Mouse (Mus musculus): ENCODE measurements at regions not wholly inside any gene's neighbourhood (a gene's known extent, or its start where the extent isn't known, plus 50 kb on each side); places are given as distances from the start of the nearest gene placed in this dataset.
"Not testable (repeated sequence)": the region's sequence is repeated elsewhere in the genome, so short reads cannot be mapped to it uniquely, and the experiment has no call there.

GRCm38 (mm10) chr2:160578384-160579320 is 67.0 kb upstream of the Top1 start:
- H3K9me3 ChIP-seq (ENCODE audit: low read length), result no peaks in the 10 kb centered on the region
- no peaks in the 10 kb centered on the region for H3K36me3 ChIP-seq (ENCODE audit: insufficient read depth, low read length)
- 0 out of 2 replicates have a peak overlapping the region, but pooled peaks have one; percentile 2 for H3K4me2 ChIP-seq (replicated peaks; ENCODE audit: low read depth, low read length)
- H3K27me3 ChIP-seq (ENCODE audit: insufficient read depth, low read length), result peaks cover 38% of the 10 kb centered on the region
- H3K4me1 ChIP-seq (ENCODE audit: insufficient read depth, low read length), result peaks cover 5% of the 10 kb centered on the region; the same call in 1 of the 2 replicates
- no peak overlapping the region for H3K27ac ChIP-seq (ENCODE audit: low read length)
- WGBS, result 7% methylated on average over 17 of the region's 17 CpGs
- no peak overlapping the region for H3K4me3 ChIP-seq (ENCODE audit: low read length)
- ATAC-seq (ENCODE audit: low FRiP score, low TSS enrichment), result peak; percentile 64
- H3K9ac ChIP-seq (replicated peaks; ENCODE audit: low read length), result no peak overlapping the region

GRCm38 (mm10) chr2:160580250-160580649 is 65.4 kb upstream of the Top1 start:
- peaks cover 43% of the 10 kb centered on the region for H3K27me3 ChIP-seq (ENCODE audit: insufficient read depth, low read length)
- no peaks in the 10 kb centered on the region for H3K9me3 ChIP-seq (ENCODE audit: low read length)
- H3K9ac ChIP-seq (replicated peaks; ENCODE audit: low read length), result no peak overlapping the region
- H3K27ac ChIP-seq (ENCODE audit: low read length), result no peak overlapping the region
- H3K4me2 ChIP-seq (replicated peaks; ENCODE audit: low read depth, low read length), result no peak overlapping the region
- ATAC-seq (ENCODE audit: low FRiP score, low TSS enrichment), result no peak
- no peaks in the 10 kb centered on the region for H3K36me3 ChIP-seq (ENCODE audit: insufficient read depth, low read length)
- H3K4me1 ChIP-seq (ENCODE audit: insufficient read depth, low read length), result peaks cover 5% of the 10 kb centered on the region; the same call in 1 of the 2 replicates
- WGBS, result 36% methylated on average over 9 of the region's 9 CpGs
- no peak overlapping the region for H3K4me3 ChIP-seq (ENCODE audit: low read length)

- no peak overlapping the region for H3K9ac ChIP-seq (replicated peaks; ENCODE audit: low read length)
- no peak for ATAC-seq (ENCODE audit: low FRiP score, low TSS enrichment)
- peak overlapping the region; percentile 29 for H3K4me2 ChIP-seq (replicated peaks; ENCODE audit: low read depth, low read length)
- no peak overlapping the region for H3K4me3 ChIP-seq (ENCODE audit: low read length)
- no peaks in the 10 kb centered on the region for H3K9me3 ChIP-seq (ENCODE audit: low read length)
- no peaks in the 10 kb centered on the region for H3K36me3 ChIP-seq (ENCODE audit: insufficient read depth, low read length)
- peaks cover 5% of the 10 kb centered on the region; the same call in 1 of the 2 replicates for H3K4me1 ChIP-seq (ENCODE audit: insufficient read depth, low read length)
- H3K27me3 ChIP-seq (ENCODE audit: insufficient read depth, low read length), result peaks cover 43% of the 10 kb centered on the region
- WGBS, result 14% methylated on average over 9 of the region's 9 CpGs
- H3K27ac ChIP-seq (ENCODE audit: low read length), result no peak overlapping the region
Observed at GRCm38 (mm10) chr2:160581029-160581428, 64.7 kb upstream of the Top1 start.

GRCm38 (mm10) chr2:160583034-160583433 is 62.7 kb upstream of the Top1 start:
- H3K9ac ChIP-seq (replicated peaks; ENCODE audit: low read length); H3K36me3 ChIP-seq (ENCODE audit: insufficient read depth, low read length); H3K4me2 ChIP-seq (replicated peaks; ENCODE audit: low read depth, low read length); H3K4me1 ChIP-seq (ENCODE audit: insufficient read depth, low read length); H3K4me3 ChIP-seq (ENCODE audit: low read length); H3K9me3 ChIP-seq (ENCODE audit: low read length); H3K27ac ChIP-seq (ENCODE audit: low read length); ATAC-seq (ENCODE audit: low FRiP score, low TSS enrichment): not testable (repeated sequence)
- WGBS, result 97% methylated on average over 19 of the region's 19 CpGs
- peaks cover 41% of the 10 kb centered on the region for H3K27me3 ChIP-seq (ENCODE audit: insufficient read depth, low read length)

- no peak overlapping the region for H3K4me3 ChIP-seq (ENCODE audit: low read length)
- no peak for ATAC-seq (ENCODE audit: low FRiP score, low TSS enrichment)
- no peaks in the 10 kb centered on the region for H3K9me3 ChIP-seq (ENCODE audit: low read length)
- WGBS, result 50% methylated on average over 6 of the region's 6 CpGs
- H3K4me1 ChIP-seq (ENCODE audit: insufficient read depth, low read length), result peaks cover 5% of the 10 kb centered on the region; the same call in 1 of the 2 replicates
- no peak overlapping the region for H3K27ac ChIP-seq (ENCODE audit: low read length)
- H3K9ac ChIP-seq (replicated peaks; ENCODE audit: low read length), result no peak overlapping the region
- peaks cover 36% of the 10 kb centered on the region for H3K27me3 ChIP-seq (ENCODE audit: insufficient read depth, low read length)
- no peak overlapping the region for H3K4me2 ChIP-seq (replicated peaks; ENCODE audit: low read depth, low read length)
- H3K36me3 ChIP-seq (ENCODE audit: insufficient read depth, low read length), result no peaks in the 10 kb centered on the region
Observed at GRCm38 (mm10) chr2:160583506-160583905, 62.2 kb upstream of the Top1 start.

- H3K9me3 ChIP-seq (ENCODE audit: low read length), result no peaks in the 10 kb centered on the region
Observed at GRCm38 (mm10) chr2:160584568-160584967, 61.1 kb upstream of the Top1 start.

GRCm38 (mm10) chr2:160587015-160587835 is 58.5 kb upstream of the Top1 start:
- H3K4me2 ChIP-seq (replicated peaks; ENCODE audit: low read depth, low read length), result no peak overlapping the region
- H3K27me3 ChIP-seq (ENCODE audit: insufficient read depth, low read length), result 0 out of 2 replicates have a peak, but pooled peaks cover 5% of the 10 kb centered on the region
- no peak overlapping the region for H3K27ac ChIP-seq (ENCODE audit: low read length)
- no peaks in the 10 kb centered on the region for H3K9me3 ChIP-seq (ENCODE audit: low read length)
- ATAC-seq (ENCODE audit: low FRiP score, low TSS enrichment), result peak; percentile 35; the same call in 1 of the 2 replicates
- no peak overlapping the region for H3K9ac ChIP-seq (replicated peaks; ENCODE audit: low read length)
- no peak overlapping the region for H3K4me3 ChIP-seq (ENCODE audit: low read length)
- 41% methylated on average over 9 of the region's 9 CpGs for WGBS
- H3K4me1 ChIP-seq (ENCODE audit: insufficient read depth, low read length), result 0 out of 2 replicates have a peak, but pooled peaks cover 5% of the 10 kb centered on the region
- no peaks in the 10 kb centered on the region for H3K36me3 ChIP-seq (ENCODE audit: insufficient read depth, low read length)

More at GRCm38 (mm10) chr2:160584568-160584967, 61.1 kb upstream of the Top1 start:
- Histone ChIP-seq H3K27me3 (ENCODE audit: insufficient read depth, low read length) (peaks cover 26% of the 10 kb centered on the region), H3K36me3 (ENCODE audit: insufficient read depth, low read length) (no peaks in the 10 kb centered on the region), H3K9ac (replicated peaks; ENCODE audit: low read length) (no peak overlapping the region), H3K27ac (ENCODE audit: low read length) (no peak overlapping the region), H3K4me2 (replicated peaks; ENCODE audit: low read depth, low read length) (no peak overlapping the region), H3K4me3 (ENCODE audit: low read length) (no peak overlapping the region), H3K4me1 (ENCODE audit: insufficient read depth, low read length) (peaks cover 5% of the 10 kb centered on the region; the same call in 1 of the 2 replicates)
- WGBS, result 50% methylated on average over 9 of the region's 9 CpGs
- ATAC-seq (ENCODE audit: low FRiP score, low TSS enrichment), result no peak

- Histone ChIP-seq H3K9ac (replicated peaks; ENCODE audit: low read length) (no peak overlapping the region), H3K4me2 (replicated peaks; ENCODE audit: low read depth, low read length) (no peak overlapping the region), H3K27me3 (ENCODE audit: insufficient read depth, low read length) (0 out of 2 replicates have a peak, but pooled peaks cover 5% of the 10 kb centered on the region), H3K4me1 (ENCODE audit: insufficient read depth, low read length) (0 out of 2 replicates have a peak, but pooled peaks cover 5% of the 10 kb centered on the region), H3K27ac (ENCODE audit: low read length) (no peak overlapping the region), H3K4me3 (ENCODE audit: low read length) (no peak overlapping the region), H3K9me3 (ENCODE audit: low read length) (no peaks in the 10 kb centered on the region), H3K36me3 (ENCODE audit: insufficient read depth, low read length) (no peaks in the 10 kb centered on the region)
- no peak for ATAC-seq (ENCODE audit: low FRiP score, low TSS enrichment)
- WGBS, result 84% methylated on average over 9 of the region's 9 CpGs
Observed at GRCm38 (mm10) chr2:160588401-160588800, 57.3 kb upstream of the Top1 start.

- Histone ChIP-seq H3K36me3 (ENCODE audit: insufficient read depth, low read length) (no peaks in the 10 kb centered on the region), H3K4me3 (ENCODE audit: low read length) (no peak overlapping the region), H3K4me2 (replicated peaks; ENCODE audit: low read depth, low read length) (no peak overlapping the region), H3K27me3 (ENCODE audit: insufficient read depth, low read length) (no peaks in the 10 kb centered on the region), H3K9ac (replicated peaks; ENCODE audit: low read length) (no peak overlapping the region), H3K27ac (ENCODE audit: low read length) (no peak overlapping the region), H3K9me3 (ENCODE audit: low read length) (no peaks in the 10 kb centered on the region), H3K4me1 (ENCODE audit: insufficient read depth, low read length) (0 out of 2 replicates have a peak, but pooled peaks cover 5% of the 10 kb centered on the region)
- no peak for ATAC-seq (ENCODE audit: low FRiP score, low TSS enrichment)
- WGBS, result 52% methylated on average over 13 of the region's 13 CpGs
Observed at GRCm38 (mm10) chr2:160590209-160590910, 55.3 kb upstream of the Top1 start.

Data from kidney, embryonic 16.5 days (tissue).